Mouse (Mus musculus): ENCODE results near the gene Tfdp2. TPM values are rescaled to one million over a fixed set of nuclear protein-coding genes. Genes with fewer than 3 reads are reported as not detected.
A peak's percentile ranks its signal among the peaks of the same experiment; 100 is the strongest.

Gene Tfdp2
- total RNA-seq, 2 experiments from 2014 or later: 50.7 to 57.4 TPM

- DNase-seq: no peak
These were observed 32.2 kb downstream of the Tfdp2 start for GRCm38 (mm10) chr9:96228285-96228684.

DNA sequence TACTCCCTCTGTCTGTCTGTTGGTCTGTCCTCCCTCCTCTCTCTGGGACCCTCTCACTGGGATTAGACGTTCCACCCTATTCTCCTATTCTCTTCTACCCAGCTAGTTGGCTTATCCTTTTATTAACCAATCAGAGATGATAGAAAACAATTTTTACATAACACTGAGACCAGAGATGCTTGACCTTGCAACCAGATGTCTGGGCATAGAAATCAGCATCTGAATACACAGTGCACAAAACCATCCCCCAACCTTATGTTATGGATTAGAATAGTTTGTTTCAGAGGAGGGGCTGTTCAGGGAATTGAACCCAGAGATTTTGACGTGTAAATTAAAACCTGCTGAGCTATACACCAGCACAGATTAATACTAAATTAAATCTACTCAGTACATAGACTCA, 34.2 kb downstream of the Tfdp2 start:
- DNase-seq: no peak

GRCm38 (mm10) chr9:96235477-96235876, 39.4 kb downstream of the Tfdp2 start:
- DNase-seq: no peak

DNA sequence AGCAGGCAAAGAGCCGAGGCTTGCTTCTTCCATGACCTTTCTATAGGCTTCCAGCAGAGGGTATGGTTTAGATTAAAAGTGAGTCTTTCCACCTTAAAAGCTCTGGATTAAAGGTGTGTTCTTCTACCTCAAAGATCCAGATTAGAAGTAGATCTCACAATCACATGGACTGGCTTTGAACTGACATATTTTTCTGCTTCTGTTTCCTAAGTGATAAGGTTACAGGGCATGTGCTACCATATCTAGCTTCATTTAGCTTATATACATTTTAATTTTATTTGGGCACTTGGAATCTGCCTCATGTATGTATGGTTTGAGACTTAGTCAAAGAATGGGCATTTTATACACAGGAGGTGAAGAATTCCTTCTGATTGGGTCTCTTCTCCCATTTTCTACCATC, 41.3 kb downstream of the Tfdp2 start:
- no peak for DNase-seq

DNA sequence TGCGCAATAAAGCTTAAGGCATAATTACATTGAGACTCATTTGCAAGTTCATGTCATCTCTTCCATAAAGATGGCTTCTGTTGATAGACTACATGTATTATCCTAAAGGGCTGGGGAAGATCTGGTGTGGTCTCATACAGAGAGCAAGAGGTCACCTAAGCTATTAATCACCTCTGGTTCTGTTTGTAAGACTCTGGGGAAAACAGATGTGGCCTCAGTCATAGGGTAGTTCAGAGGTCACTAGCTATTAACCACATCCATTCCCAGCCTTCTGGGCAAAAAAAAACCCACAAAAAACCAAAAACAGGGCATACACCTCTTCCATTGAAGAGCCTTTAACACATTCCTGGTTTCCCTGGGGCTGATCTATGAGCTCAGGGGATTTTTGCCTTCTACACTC, 42.2 kb downstream of the Tfdp2 start:
- DNase-seq: no peak

- no peak for DNase-seq
These were observed 45.3 kb downstream of the Tfdp2 start for GRCm38 (mm10) chr9:96241134-96242097.

DNA sequence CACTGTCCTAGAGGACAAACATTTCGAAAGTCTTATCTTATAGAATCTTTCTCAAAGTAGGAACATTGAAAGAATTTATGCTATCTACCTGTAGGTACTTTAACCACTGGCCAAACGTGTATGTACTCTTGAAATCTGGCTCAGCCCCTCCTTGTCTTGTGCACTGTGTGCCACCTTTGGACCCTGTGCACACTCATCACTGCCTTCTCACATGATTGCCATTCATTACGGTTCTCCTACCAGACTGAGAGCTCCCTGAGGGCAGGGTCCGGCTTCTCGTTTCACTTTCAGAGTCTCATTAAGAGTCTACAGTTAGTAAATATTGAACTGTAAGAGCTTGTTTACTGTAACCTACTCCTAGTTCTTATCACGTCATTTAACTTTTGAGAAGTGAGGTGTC, 47.8 kb downstream of the Tfdp2 start:
- no peak for DNase-seq

DNA sequence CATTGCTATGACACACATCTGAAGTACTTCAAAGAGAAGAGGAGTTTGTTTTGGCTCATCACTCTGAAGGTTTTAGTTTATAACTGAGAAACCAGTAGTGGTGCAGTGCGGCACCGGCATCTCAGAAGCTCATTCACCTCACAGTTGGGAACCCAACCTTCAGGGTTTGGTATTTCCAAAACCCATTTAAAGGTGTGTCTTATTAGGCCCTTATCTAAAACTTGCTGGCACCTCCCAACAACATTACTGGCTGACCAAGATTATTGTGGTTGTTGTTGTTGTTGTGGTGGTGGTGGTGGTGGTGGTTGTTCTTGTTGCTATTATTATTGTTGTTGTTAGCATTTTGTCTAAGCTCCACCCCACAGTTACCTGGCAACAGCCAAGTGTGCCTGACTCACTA, 58.7 kb downstream of the Tfdp2 start:
- no peak for DNase-seq

DNA sequence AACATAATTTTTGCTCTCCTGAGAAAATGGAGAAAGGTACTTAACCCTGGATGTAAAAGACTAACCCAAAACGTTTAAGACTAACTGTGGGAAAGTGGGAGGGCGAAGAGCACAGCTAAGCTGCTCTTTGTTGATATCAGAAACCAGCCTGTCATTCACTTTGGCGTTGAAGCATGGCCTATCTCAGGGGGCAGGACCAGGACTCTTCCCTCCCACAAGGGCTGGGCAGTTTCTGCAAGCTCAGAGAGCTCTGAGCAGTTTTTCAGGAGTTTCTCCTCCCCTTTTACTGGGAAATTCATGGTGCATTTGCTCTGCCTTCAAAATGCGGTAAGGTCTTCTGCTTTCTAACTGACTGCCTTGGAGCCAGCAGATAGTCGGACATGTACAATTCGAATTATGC, 62.4 kb downstream of the Tfdp2 start:
- peak; percentile 33 for DNase-seq

DNA sequence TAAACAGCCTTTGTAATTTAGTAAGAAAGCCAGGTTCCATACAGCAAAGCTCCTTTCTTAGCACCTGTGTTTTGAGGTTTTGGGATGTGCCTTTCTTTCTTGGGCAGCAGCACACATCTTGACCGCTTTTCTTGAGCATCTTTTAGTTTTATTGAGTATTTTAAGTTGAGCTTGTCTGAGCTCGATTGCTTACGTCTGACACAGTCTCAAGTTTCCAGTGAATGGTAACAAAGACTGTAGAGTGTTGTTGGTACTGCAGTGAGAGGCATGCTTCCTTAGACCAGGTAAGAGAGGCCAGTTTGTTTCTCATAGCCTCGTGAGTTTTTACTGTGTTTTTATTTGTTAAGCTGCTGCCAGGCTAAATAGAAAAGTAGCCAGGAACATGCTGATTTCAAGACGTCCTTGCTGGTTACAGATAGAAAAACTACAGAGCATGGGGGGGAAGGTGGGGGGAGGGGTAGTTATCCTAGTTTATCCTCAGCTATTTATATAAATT, 63.0 kb downstream of the Tfdp2 start:
- peak; percentile 30 for DNase-seq

GRCm38 (mm10) chr9:96259753-96260520, 63.9 kb downstream of the Tfdp2 start:
- DNase-seq: peak; percentile 36

GRCm38 (mm10) chr9:96261101-96261500, 65.0 kb downstream of the Tfdp2 start:
- DNase-seq: no peak

DNA sequence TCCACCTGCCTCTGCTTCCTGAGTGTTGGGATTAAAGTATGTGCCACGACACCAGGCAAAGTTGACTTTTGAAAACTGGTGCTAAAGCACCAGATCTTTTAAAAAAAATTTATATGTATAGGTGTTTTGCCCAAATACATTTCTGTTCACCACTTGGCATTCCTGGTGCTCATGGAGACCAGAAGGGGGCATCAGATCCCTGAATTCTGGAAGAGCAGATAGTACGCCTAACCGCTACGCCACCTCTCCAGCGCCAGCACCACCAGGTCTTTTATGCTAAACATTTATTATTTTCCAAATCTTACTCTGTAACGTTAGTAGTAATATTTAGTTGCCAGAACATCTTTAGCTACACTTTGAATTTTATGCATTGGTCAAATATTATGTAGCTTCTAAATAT, 65.9 kb downstream of the Tfdp2 start:
- DNase-seq: no peak

- no peak for DNase-seq
These were observed 70.9 kb downstream of the Tfdp2 start for GRCm38 (mm10) chr9:96266793-96267558.

- DNase-seq: no peak
These were observed 71.5 kb downstream of the Tfdp2 start for GRCm38 (mm10) chr9:96267559-96267948.

DNA sequence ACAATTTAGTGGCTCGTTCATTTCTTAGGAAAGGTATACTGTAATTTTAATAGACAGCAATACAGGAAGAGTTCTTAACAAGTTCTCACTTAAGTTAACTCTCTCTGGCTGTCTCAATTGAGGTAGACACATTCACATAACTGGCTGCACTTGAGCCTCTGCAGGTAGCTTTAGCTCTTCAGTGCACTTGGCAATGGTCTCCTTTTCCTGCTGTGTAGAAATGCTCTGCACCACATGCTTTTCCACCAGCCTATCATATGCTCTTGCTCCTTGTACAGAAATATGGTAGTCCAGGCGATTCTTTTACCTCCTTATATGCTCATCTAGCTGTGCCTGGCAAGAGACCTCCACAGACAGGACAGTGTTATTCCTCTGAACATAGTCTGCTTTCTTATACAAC, 73.7 kb downstream of the Tfdp2 start:
- no peak for DNase-seq

DNA sequence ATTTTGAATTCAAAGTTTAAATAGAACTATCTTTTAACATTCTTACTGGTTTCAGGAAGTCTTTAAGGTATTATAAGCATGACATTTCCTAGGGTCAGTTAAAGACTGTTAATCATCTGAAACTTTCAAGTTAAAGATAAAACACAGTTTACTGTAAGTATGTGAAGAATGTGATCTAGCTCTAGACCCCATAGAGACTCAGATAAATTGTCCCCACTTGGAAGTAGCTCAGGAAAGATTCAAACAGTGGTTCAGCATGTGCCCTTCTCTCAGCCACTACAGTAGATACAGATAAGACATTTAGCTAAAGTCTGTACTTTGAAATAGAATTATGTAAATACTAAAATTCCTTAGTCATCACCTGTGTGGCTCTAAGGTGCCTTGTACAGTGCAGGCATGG, 79.5 kb downstream of the Tfdp2 start:
- DNase-seq: no peak

- no peak for DNase-seq
These were observed 85.4 kb downstream of the Tfdp2 start for GRCm38 (mm10) chr9:96281497-96281896.

- DNase-seq: no peak
These were observed 86.0 kb downstream of the Tfdp2 start for GRCm38 (mm10) chr9:96282082-96282481.

GRCm38 (mm10) chr9:96284916-96285315, 88.8 kb downstream of the Tfdp2 start:
- DNase-seq: no peak

DNA sequence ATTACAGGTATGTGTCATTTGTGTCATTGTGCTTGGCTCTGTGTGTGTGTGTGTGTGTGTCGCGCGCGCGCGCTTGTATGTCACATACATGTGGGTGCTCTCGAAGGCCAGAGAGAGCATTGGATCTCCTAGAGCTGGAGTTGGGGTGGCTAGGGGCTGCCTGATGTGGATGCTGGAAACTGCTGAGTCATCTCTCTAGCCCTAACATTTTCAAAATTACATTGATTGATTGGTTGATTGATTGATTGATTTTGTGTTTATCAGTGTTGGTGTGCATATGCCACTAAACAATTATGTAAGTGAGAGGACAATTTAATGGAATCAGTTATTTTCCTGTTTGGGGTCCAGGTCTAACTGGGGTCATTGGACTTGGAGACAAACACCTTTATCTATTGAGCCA, 96.1 kb downstream of the Tfdp2 start:
- DNase-seq: no peak

DNA sequence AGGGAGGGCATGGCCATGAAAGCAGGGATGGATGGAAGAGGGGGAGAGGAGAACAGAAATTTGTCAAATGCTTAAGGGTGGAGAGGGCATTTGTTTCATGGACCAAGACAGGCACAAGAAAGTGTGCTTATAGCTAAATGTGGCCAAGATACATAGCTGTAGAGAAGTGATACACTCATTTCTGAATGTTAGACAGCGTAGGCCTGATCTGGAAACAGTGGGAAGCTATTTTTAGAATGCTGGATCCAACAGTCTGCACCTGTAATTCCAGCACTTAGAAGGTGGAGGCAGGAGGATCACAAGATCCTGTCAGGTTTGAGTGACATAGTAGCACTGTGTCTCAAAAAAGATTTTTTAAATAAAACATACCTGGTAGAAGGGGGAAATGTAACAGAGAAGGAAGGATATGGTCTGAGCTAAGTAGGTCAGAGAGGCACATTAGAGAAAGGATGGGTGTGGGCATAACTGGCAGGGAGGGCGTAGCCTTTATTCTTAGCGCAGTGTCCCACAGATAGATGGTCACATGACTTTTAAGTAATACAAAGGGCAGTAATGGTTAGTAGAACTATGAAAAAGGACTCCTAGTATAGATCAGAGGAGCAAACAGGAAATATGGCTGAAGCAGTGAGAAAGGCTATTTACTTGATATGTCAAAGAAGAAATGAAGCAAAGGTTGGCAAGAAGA, 103.4 kb downstream of the Tfdp2 start:
- DNase-seq: no peak
